Mouse (Mus musculus) MEL (cell line): ENCODE results near the gene Vcan.
"Not testable (repeated sequence)": the region's sequence is repeated elsewhere in the genome, so short reads cannot be mapped to it uniquely, and the experiment has no call there.

Source experiments
- CHD2 ChIP-seq: IDR thresholded peaks from 2 replicates; pipeline ENCODE4 v1.6.1; 2011; ENCODE audit warnings: low read length, improper control_type of control experiment
- CTCF ChIP-seq, 3 experiments: IDR thresholded peaks in 2 of 3; conservative IDR thresholded peaks in 1 of 3; 2 replicates each; pipeline ENCODE4 v1.5.1; 2011 to 2012; ENCODE audit warnings: low read length in 3 of 3, low read depth in 2 of 3, mild to moderate bottlenecking in 2 of 3, improper control_type of control experiment in 1 of 3, inconsistent platforms in 1 of 3, mixed read lengths in 1 of 3, moderate library complexity in 1 of 3; ENCODE audit not compliant: control insufficient read depth in 1 of 3, insufficient read depth in 1 of 3, poor library complexity in 1 of 3, severe bottlenecking in 1 of 3
- GATA1 ChIP-seq: IDR thresholded peaks from 2 replicates; pipeline ENCODE4 v1.6.1; 2011; ENCODE audit warnings: low read depth, low read length, improper control_type of control experiment
- MAFK ChIP-seq: IDR thresholded peaks from 2 replicates; pipeline ENCODE4 v1.6.1; 2011; ENCODE audit warnings: low read depth, mild to moderate bottlenecking, low read length, improper control_type of control experiment, borderline replicate concordance
- MXI1 ChIP-seq: IDR thresholded peaks from 2 replicates; pipeline ENCODE4 v1.6.1; 2011; ENCODE audit warnings: mild to moderate bottlenecking, low read depth, low read length, improper control_type of control experiment
- POLR2A ChIP-seq, 2 experiments: IDR thresholded peaks; 2 replicates each; pipeline ENCODE4 v1.6.1; 2011 to 2012; ENCODE audit warnings: low read length in 2 of 2, mild to moderate bottlenecking in 2 of 2, control low read depth in 1 of 2, improper control_type of control experiment in 1 of 2, low read depth in 1 of 2, moderate library complexity in 1 of 2; ENCODE audit not compliant: control insufficient read depth in 1 of 2, insufficient read depth in 1 of 2, poor library complexity in 1 of 2
- POLR2AphosphoS2 ChIP-seq: IDR thresholded peaks from 2 replicates; pipeline ENCODE4 v1.6.1; 2011; ENCODE audit warnings: low read length, improper control_type of control experiment
- USF1 ChIP-seq: IDR thresholded peaks from 2 replicates; pipeline ENCODE4 v1.6.1; 2014; ENCODE audit warnings: low read depth, mild to moderate bottlenecking, inconsistent platforms, low read length, improper control_type of control experiment, moderate library complexity
- USF2 ChIP-seq, 2 experiments: IDR thresholded peaks; 2 replicates each; pipeline ENCODE4 v1.6.1; 2011 to 2012; ENCODE audit warnings: improper control_type of control experiment in 2 of 2, low read length in 2 of 2, borderline replicate concordance in 1 of 2, inconsistent platforms in 1 of 2, low read depth in 1 of 2, mild to moderate bottlenecking in 1 of 2; ENCODE audit not compliant: insufficient read depth in 1 of 2

GRCm38 (mm10) chr13:89750562-89750961 lies 8.3 kb upstream of the Vcan start:
- TF ChIP-seq CTCF (IDR thresholded peaks at IDR 0.05 in 2 of 3, conservative IDR thresholded peaks at IDR 0.05 in 1 of 3; ENCODE audit: control insufficient read depth in 1 of 3, insufficient read depth in 1 of 3, low read depth in 2 of 3, low read length in 3 of 3, poor library complexity in 1 of 3, severe bottlenecking in 1 of 3); POLR2AphosphoS2; GATA1; USF2 (IDR thresholded peaks at IDR 0.05; ENCODE audit: borderline replicate concordance in 1 of 2, insufficient read depth in 1 of 2, low read depth in 1 of 2, low read length in 2 of 2); CHD2; MXI1; MAFK; POLR2A (IDR thresholded peaks at IDR 0.05; ENCODE audit: control insufficient read depth in 1 of 2, insufficient read depth in 1 of 2, low read depth in 1 of 2, low read length in 2 of 2, poor library complexity in 1 of 2): not testable (repeated sequence)
- peak; percentile 73; the same call in 1 of the 2 replicates for TF ChIP-seq USF1
